Mouse (Mus musculus): ENCODE data around the gene Cabp2. TPM values are rescaled to one million over a fixed set of nuclear protein-coding genes. Genes with fewer than 3 reads are reported as not detected.

Cabp2 gene
- polyA plus RNA-seq, 1 experiment from 2014 or later, result not detected

DNA sequence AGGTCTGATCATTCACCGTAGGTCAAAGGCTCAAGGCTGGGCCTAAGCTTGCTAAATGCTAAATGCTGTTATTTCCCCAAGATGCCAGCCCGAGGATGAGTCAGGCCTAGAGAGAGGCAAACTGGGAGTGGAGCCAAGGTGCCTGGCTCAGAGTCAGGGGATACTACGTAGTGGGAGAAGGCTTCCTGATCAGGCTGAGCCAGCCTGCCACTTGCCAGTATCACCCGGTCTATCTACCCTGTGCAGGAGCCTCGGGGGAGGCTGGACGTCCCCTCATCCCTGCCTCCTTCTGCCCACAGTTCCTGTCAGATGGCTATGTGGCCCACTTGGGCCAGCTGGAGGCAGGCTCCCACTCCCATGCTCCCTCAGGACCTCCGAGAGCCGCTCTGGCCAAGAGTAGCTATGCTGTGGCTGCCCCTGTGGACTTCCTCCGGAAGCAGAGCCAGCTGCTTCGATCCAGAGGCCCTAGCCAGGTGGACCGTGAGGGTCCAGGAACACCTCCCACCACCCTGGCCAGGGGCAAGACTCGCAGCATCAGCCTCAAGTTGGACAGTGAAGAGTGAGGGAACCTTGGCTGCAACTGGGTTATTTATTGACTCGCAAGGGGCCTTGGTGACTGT lies 31.9 kb downstream of the Cabp2 start:
- H3K4me2 ChIP-seq (ENCODE audit: low read length), result no peak overlapping the region
- ATAC-seq, result no peak
- H3K36me3 ChIP-seq (ENCODE audit: control insufficient read depth, insufficient read depth, low read length), result peaks cover 39% of the 10 kb centered on the region
- WGBS, result 71% methylated on average over 13 of the region's 13 CpGs
- H3K4me1 ChIP-seq (ENCODE audit: control insufficient read depth, insufficient read depth, low read depth, low read length), result no peaks in the 10 kb centered on the region
- H3K9ac ChIP-seq (ENCODE audit: low read depth, low read length), result no peak overlapping the region
- no peak overlapping the region for H3K4me3 ChIP-seq (ENCODE audit: low read length)
- no peaks in the 10 kb centered on the region for H3K9me3 ChIP-seq (ENCODE audit: control insufficient read depth, low read length)
- H3K27me3 ChIP-seq (replicated peaks; ENCODE audit: control insufficient read depth, insufficient read depth, low read length), result no peaks in the 10 kb centered on the region
- no peak overlapping the region for H3K27ac ChIP-seq (ENCODE audit: low read depth, low read length)

DNA sequence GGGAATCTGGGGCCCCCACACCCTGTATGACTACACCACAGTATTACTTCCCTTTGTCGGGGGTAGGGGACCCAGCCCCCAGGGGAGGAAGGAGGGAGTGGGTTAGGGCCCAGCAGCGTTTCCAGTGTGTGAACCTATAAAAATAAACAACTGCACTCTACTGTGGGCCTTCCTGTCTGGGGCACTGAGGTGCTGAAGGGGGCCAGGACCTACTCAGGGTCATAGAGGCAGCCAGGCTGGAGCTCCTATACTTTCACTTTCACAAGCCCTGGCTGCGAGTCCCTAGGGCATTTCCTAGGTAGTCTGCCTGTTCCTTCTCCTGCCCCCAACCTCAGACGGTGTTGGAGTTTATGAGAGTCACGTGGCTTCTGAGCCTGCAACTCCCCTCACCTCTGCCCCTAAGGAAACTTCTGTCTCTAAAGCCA lies 32.4 kb downstream of the Cabp2 start:
- H3K4me3 ChIP-seq (ENCODE audit: low read length), result no peak overlapping the region
- no peaks in the 10 kb centered on the region for H3K9me3 ChIP-seq (ENCODE audit: control insufficient read depth, low read length)
- no peak overlapping the region for H3K27ac ChIP-seq (ENCODE audit: low read depth, low read length)
- no peak overlapping the region for H3K4me2 ChIP-seq (ENCODE audit: low read length)
- WGBS, result 77% methylated on average over 5 of the region's 5 CpGs
- no peaks in the 10 kb centered on the region for H3K4me1 ChIP-seq (ENCODE audit: control insufficient read depth, insufficient read depth, low read depth, low read length)
- no peak for ATAC-seq
- H3K36me3 ChIP-seq (ENCODE audit: control insufficient read depth, insufficient read depth, low read length), result peaks cover 35% of the 10 kb centered on the region
- no peaks in the 10 kb centered on the region for H3K27me3 ChIP-seq (replicated peaks; ENCODE audit: control insufficient read depth, insufficient read depth, low read length)
- H3K9ac ChIP-seq (ENCODE audit: low read depth, low read length), result no peak overlapping the region

DNA sequence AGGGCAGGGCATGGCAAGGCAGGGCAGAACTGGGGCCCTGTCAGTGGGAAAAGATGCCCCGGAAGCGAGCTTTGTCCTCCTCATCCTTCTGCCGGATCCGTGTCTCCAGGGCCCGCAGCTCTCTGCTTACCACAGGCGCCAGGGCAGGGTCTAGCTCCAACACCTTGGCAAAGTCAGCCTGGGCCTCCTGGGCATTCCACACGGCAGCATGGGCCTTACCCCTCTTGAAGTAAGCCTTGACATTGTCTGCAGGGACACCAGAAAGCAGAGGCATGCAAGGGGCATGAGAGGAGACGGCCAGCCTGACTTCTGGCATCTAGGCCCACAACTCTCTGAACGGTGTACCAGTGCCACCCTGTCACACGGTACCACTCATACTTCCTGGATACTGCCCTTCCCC lies 33.2 kb downstream of the Cabp2 start:
- H3K9me3 ChIP-seq (ENCODE audit: control insufficient read depth, low read length), result no peaks in the 10 kb centered on the region
- H3K36me3 ChIP-seq (ENCODE audit: control insufficient read depth, insufficient read depth, low read length), result peaks cover 35% of the 10 kb centered on the region
- WGBS, result 94% methylated on average over 10 of the region's 10 CpGs
- no peak for ATAC-seq
- no peak overlapping the region for H3K27ac ChIP-seq (ENCODE audit: low read depth, low read length)
- no peak overlapping the region for H3K4me2 ChIP-seq (ENCODE audit: low read length)
- H3K4me3 ChIP-seq (ENCODE audit: low read length), result no peak overlapping the region
- no peaks in the 10 kb centered on the region for H3K27me3 ChIP-seq (replicated peaks; ENCODE audit: control insufficient read depth, insufficient read depth, low read length)
- no peak overlapping the region; the same call in 1 of the 2 replicates for H3K9ac ChIP-seq (ENCODE audit: low read depth, low read length)
- H3K4me1 ChIP-seq (ENCODE audit: control insufficient read depth, insufficient read depth, low read depth, low read length), result no peaks in the 10 kb centered on the region

DNA sequence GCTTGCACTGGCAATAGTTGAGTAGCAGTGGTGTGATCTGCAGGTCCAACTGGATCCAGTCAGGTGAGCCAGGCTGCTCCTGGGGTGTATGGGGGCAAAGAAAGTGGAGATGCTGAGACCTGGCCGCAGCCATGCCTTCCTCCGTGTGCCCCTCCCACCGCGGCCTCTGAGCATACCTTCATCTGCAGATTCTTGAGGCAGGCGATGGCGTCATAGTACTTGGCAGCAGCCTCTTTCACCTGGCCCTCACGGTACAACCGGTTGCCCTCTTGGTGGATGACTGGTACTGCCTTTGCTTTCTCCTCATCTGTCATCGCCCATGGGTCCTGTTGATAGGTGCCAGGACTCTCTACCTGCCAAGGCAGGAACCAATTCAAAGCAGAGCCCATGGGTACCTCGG lies 33.8 kb downstream of the Cabp2 start:
- H3K27ac ChIP-seq (ENCODE audit: low read depth, low read length), result no peak overlapping the region
- peaks cover 1% of the 10 kb centered on the region for H3K4me1 ChIP-seq (ENCODE audit: control insufficient read depth, insufficient read depth, low read depth, low read length)
- H3K4me3 ChIP-seq (ENCODE audit: low read length), result no peak overlapping the region
- no peak overlapping the region for H3K9ac ChIP-seq (ENCODE audit: low read depth, low read length)
- no peak overlapping the region for H3K4me2 ChIP-seq (ENCODE audit: low read length)
- WGBS, result 95% methylated on average over 10 of the region's 10 CpGs
- H3K36me3 ChIP-seq (ENCODE audit: control insufficient read depth, insufficient read depth, low read length), result peaks cover 35% of the 10 kb centered on the region
- no peak for ATAC-seq
- H3K9me3 ChIP-seq (ENCODE audit: control insufficient read depth, low read length), result no peaks in the 10 kb centered on the region
- H3K27me3 ChIP-seq (replicated peaks; ENCODE audit: control insufficient read depth, insufficient read depth, low read length), result no peaks in the 10 kb centered on the region

DNA sequence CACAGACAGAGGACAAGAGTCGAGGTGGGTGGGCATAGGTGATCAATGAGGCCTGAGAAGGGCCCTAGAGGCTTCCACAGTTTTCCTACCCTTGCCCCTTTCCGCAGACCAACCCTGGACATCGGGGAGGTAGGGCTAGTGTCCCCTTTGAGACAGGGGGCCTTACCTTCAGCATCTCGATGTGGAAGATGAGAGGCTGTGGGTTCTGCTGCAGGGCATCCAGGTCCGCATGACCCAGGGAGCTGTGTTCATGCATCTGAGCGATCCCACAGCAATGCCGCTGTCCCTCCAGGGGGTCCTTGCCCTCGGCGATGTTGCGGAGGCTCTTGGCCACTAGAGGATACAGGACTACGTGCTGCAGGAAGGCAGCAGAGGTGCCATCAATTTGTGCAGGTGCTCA lies 34.4 kb downstream of the Cabp2 start:
- Histone ChIP-seq H3K4me2 (ENCODE audit: low read length) (no peak overlapping the region), H3K4me3 (ENCODE audit: low read length) (no peak overlapping the region), H3K36me3 (ENCODE audit: control insufficient read depth, insufficient read depth, low read length) (peaks cover 35% of the 10 kb centered on the region), H3K27me3 (replicated peaks; ENCODE audit: control insufficient read depth, insufficient read depth, low read length) (no peaks in the 10 kb centered on the region), H3K4me1 (ENCODE audit: control insufficient read depth, insufficient read depth, low read depth, low read length) (peaks cover 8% of the 10 kb centered on the region), H3K9ac (ENCODE audit: low read depth, low read length) (no peak overlapping the region), H3K9me3 (ENCODE audit: control insufficient read depth, low read length) (no peaks in the 10 kb centered on the region), H3K27ac (ENCODE audit: low read depth, low read length) (no peak overlapping the region)
- WGBS, result 80% methylated on average over 11 of the region's 11 CpGs
- ATAC-seq, result no peak

DNA sequence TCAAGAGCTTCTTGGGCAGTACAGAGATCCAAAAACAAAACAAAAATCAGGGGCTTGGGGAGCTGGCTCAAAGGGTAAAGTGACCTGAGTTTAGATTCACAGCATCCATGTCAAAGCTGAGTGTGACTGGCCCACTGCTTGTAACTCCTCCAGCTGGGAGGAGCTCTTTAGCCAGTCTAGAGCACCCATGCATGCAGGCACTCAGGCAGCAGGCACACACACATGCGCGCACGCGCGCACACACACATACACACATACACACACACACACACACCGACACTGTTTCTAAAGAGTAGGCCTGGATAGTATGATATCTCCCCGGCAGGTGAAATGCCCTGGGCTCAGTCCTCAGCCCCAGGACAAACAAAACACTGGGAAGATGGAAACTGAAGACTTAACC lies 35.6 kb downstream of the Cabp2 start:
- peaks cover 33% of the 10 kb centered on the region for H3K36me3 ChIP-seq (ENCODE audit: control insufficient read depth, insufficient read depth, low read length)
- H3K4me1 ChIP-seq (ENCODE audit: control insufficient read depth, insufficient read depth, low read depth, low read length), result peaks cover 9% of the 10 kb centered on the region
- no peak for ATAC-seq
- H3K27ac ChIP-seq (ENCODE audit: low read depth, low read length), result no peak overlapping the region
- no peak overlapping the region for H3K4me3 ChIP-seq (ENCODE audit: low read length)
- WGBS, result 93% methylated on average over 7 of the region's 7 CpGs
- H3K27me3 ChIP-seq (replicated peaks; ENCODE audit: control insufficient read depth, insufficient read depth, low read length), result no peaks in the 10 kb centered on the region
- H3K9ac ChIP-seq (ENCODE audit: low read depth, low read length), result no peak overlapping the region
- no peaks in the 10 kb centered on the region for H3K9me3 ChIP-seq (ENCODE audit: control insufficient read depth, low read length)
- no peak overlapping the region for H3K4me2 ChIP-seq (ENCODE audit: low read length)

DNA sequence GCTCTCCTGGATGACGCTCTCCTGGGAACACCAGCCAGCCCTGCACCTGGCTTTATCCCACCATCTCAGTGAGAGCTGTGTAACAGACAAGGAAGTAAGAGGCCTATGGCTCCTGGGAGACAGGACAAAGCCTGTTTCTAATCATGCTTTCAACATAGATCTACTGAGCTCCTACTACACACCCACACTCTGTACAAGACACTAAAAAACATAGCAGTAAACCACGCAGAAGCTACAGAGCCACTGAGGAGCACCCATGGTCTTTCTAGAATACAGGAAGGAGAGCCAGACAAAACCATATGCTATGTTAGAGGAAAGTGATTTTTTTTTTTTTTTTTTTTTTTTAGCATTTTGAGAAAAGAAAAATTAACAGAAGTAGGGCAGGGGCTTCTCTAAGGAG lies 37.0 kb downstream of the Cabp2 start:
- Histone ChIP-seq H3K27ac (ENCODE audit: low read depth, low read length) (no peak overlapping the region), H3K27me3 (replicated peaks; ENCODE audit: control insufficient read depth, insufficient read depth, low read length) (no peaks in the 10 kb centered on the region), H3K4me1 (ENCODE audit: control insufficient read depth, insufficient read depth, low read depth, low read length) (peaks cover 9% of the 10 kb centered on the region), H3K4me2 (ENCODE audit: low read length) (no peak overlapping the region), H3K9me3 (ENCODE audit: control insufficient read depth, low read length) (no peaks in the 10 kb centered on the region), H3K36me3 (ENCODE audit: control insufficient read depth, insufficient read depth, low read length) (peaks cover 25% of the 10 kb centered on the region), H3K9ac (ENCODE audit: low read depth, low read length) (no peak overlapping the region), H3K4me3 (ENCODE audit: low read length) (no peak overlapping the region)
- 92% methylated on average over 2 of the region's 2 CpGs for WGBS
- no peak for ATAC-seq

DNA sequence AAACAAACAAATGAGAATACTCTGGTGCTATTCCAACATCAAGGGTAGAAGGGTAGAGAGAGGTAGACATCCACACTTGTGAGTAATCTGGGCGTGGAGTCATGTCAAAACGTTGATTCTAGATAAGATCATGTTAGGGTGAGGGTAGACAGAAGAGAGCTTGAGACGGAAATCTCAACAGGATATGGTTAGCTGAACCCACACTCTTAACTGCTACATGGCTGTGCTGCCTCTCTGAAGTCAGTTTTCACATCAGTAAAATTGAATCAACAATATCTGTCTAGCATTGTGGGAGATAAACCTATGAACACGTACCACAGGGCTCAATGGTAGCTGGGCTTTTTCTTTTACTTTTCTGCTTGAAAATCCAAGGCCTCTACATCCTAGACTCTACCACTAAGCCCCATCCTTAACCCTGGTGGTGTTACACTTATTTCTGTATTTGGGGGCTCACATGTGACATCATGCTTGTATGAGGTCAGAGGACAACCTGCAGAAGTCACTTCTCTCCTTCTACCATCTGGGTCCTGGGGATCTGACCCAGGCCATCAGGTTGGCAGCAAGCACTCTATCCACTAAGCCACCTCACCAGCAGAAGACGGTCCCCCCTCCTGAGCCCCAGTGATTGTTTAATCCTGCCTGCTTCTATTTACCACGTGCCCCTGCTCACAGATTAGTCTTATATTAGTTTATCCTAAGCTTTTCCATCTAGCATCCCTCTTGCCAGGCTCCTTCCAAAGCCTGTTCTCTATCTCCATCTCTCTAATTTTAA lies 38.5 kb downstream of the Cabp2 start:
- Histone ChIP-seq H3K27ac (ENCODE audit: low read depth, low read length) (no peak overlapping the region), H3K9ac (ENCODE audit: low read depth, low read length) (no peak overlapping the region), H3K4me3 (ENCODE audit: low read length) (no peak overlapping the region), H3K27me3 (replicated peaks; ENCODE audit: control insufficient read depth, insufficient read depth, low read length) (no peaks in the 10 kb centered on the region), H3K9me3 (ENCODE audit: control insufficient read depth, low read length) (no peaks in the 10 kb centered on the region), H3K4me1 (ENCODE audit: control insufficient read depth, insufficient read depth, low read depth, low read length) (peaks cover 9% of the 10 kb centered on the region), H3K4me2 (ENCODE audit: low read length) (peak overlapping the region; percentile 56), H3K36me3 (ENCODE audit: control insufficient read depth, insufficient read depth, low read length) (peaks cover 13% of the 10 kb centered on the region)
- WGBS, result 94% methylated on average over 6 of the region's 6 CpGs
- no peak for ATAC-seq

DNA sequence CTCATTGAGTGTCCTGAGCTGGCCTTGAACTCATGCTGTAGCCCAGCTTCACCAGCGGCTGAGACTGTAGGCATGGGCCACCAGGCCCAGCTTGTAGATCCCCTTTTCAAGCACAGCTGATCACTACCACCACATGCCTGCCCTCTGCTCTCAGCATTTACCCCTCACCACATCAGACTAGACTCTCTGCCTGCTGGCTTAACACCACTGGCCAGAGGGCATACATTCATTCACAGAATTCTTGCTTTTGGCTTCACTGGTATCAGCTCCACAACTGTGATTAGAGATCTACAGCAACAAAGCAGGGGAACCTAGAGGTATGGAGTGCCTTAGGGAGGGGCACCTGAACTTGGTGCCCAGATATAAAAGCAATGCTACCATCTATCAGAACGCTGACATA lies 39.1 kb downstream of the Cabp2 start:
- WGBS, result 94% methylated on average over 2 of the region's 2 CpGs

More for the DNA sequence above, 39.1 kb downstream of the Cabp2 start:
- Histone ChIP-seq H3K9ac (ENCODE audit: low read depth, low read length) (0 out of 2 replicates have a peak overlapping the region, but pooled peaks have one; percentile 18), H3K27me3 (replicated peaks; ENCODE audit: control insufficient read depth, insufficient read depth, low read length) (no peaks in the 10 kb centered on the region), H3K9me3 (ENCODE audit: control insufficient read depth, low read length) (no peaks in the 10 kb centered on the region), H3K27ac (ENCODE audit: low read depth, low read length) (peak overlapping the region; percentile 91; the same call in 1 of the 2 replicates), H3K36me3 (ENCODE audit: control insufficient read depth, insufficient read depth, low read length) (peaks cover 8% of the 10 kb centered on the region), H3K4me3 (ENCODE audit: low read length) (peak overlapping the region; percentile 60), H3K4me1 (ENCODE audit: control insufficient read depth, insufficient read depth, low read depth, low read length) (peaks cover 9% of the 10 kb centered on the region), H3K4me2 (ENCODE audit: low read length) (peak overlapping the region; percentile 56)
- no peak for ATAC-seq
